Mouse (Mus musculus) frontal cortex, adult (tissue): ENCODE measurements around the gene Dnah3.

ENCODE experiments used
- ATAC-seq: cut with Nextera tagmentation; 2 replicates; pipeline ENCODE4 v1.9.2; 2017; ENCODE audit warnings: mild to moderate bottlenecking, moderate library complexity, mixed read lengths; ENCODE audit not compliant: low TSS enrichment

Dnah3 gene

DNA sequence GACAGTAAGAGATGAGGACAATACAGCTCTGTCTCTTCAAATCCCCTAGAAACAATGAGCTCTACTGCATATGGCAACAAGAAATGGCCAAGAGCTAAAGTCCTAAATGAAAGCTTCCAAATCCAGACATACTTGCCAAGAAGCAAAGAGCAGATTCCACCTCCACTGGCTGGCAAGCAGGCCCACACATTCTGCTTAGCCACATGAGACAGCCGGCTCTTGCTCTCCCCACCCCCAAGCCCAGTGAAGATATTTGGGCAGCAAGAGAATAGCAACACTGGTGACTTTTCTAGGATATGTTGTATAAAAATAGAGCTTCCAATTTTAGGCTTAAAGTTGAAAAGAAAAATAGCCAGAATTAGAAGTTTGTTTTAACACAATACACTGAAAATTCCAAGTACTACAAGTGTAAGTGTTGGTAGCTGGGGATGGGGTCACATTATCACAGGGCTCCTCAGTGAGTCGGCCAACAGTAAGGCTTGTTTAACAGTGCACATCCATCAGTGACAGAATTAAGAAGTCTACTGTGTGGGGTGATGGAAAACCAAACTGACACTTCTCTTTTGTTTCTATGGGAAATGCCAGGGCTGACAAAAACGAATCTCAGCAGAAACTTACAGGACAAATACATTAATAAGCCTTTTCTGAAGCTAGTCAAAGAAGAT lies 219.2 kb downstream of the Dnah3 start:
- ATAC-seq = peak; percentile 99

DNA sequence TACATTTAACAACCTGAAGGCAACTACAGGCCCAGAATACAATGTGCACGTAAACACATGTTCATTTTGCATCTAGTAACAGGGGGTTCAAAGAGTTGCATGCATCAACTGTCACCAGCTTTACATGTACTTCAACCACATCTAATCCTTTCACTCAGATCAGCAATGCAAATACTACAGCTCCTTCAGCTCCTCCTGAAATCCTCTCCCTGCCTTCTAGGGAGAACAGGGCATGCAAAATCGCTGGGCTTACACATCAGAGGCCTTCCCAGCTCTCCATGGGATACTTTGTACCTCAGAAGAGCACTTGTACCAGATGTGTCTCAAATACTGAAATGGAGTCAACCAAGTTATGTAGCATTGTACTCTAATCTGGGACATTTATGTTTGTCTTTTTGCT lies 222.0 kb downstream of the Dnah3 start:
- ATAC-seq = no peak
